Mouse (Mus musculus): ENCODE results near the gene Sik2. TPM values are rescaled to one million over a fixed set of nuclear protein-coding genes. Genes with fewer than 3 reads are reported as not detected.

Gene Sik2
- total and polyA plus RNA-seq, 2 experiments from 2014 or later = 20.5 to 36.7 TPM

GRCm38 (mm10) chr9:50861119-50861839 is 147.6 kb downstream of the Sik2 start:
- Histone ChIP-seq H3K9ac (no peak overlapping the region), H3K9me3 (ENCODE audit: low read length) (no peaks in the 10 kb centered on the region), H3K27ac (ENCODE audit: low read depth, low read length) (0 out of 2 replicates have a peak overlapping the region, but pooled peaks have one; percentile 36), H3K4me2 (ENCODE audit: low read depth) (no peak overlapping the region), H3K4me3 (ENCODE audit: low read depth, low read length) (no peak overlapping the region), H3K4me1 (ENCODE audit: insufficient read depth) (0 out of 2 replicates have a peak, but pooled peaks cover 4% of the 10 kb centered on the region), H3K36me3 (ENCODE audit: insufficient read depth) (peaks cover 35% of the 10 kb centered on the region), H3K27me3 (ENCODE audit: insufficient read depth, low read length) (no peaks in the 10 kb centered on the region)
- TF ChIP-seq CTCF (IDR thresholded peaks at IDR 0.05; ENCODE audit: low read depth) = no peak
- peak; percentile 74 for DNase-seq
- 64% methylated on average over 18 of the region's 18 CpGs for WGBS
- peak; percentile 28; the same call in 1 of the 2 replicates for ATAC-seq

GRCm38 (mm10) chr9:50858681-50859080 is 150.2 kb downstream of the Sik2 start:
- TF ChIP-seq CTCF (IDR thresholded peaks at IDR 0.05; ENCODE audit: low read depth) = no peak
- Histone ChIP-seq H3K27me3 (ENCODE audit: insufficient read depth, low read length) (no peaks in the 10 kb centered on the region), H3K9ac (no peak overlapping the region), H3K27ac (ENCODE audit: low read depth, low read length) (no peak overlapping the region), H3K9me3 (ENCODE audit: low read length) (no peaks in the 10 kb centered on the region), H3K4me3 (ENCODE audit: low read depth, low read length) (no peak overlapping the region), H3K36me3 (ENCODE audit: insufficient read depth) (peaks cover 29% of the 10 kb centered on the region), H3K4me1 (ENCODE audit: insufficient read depth) (0 out of 2 replicates have a peak, but pooled peaks cover 4% of the 10 kb centered on the region), H3K4me2 (ENCODE audit: low read depth) (no peak overlapping the region)
- no peak for ATAC-seq
- DNase-seq = no peak
- WGBS = 85% methylated on average over 6 of the region's 6 CpGs

DNA sequence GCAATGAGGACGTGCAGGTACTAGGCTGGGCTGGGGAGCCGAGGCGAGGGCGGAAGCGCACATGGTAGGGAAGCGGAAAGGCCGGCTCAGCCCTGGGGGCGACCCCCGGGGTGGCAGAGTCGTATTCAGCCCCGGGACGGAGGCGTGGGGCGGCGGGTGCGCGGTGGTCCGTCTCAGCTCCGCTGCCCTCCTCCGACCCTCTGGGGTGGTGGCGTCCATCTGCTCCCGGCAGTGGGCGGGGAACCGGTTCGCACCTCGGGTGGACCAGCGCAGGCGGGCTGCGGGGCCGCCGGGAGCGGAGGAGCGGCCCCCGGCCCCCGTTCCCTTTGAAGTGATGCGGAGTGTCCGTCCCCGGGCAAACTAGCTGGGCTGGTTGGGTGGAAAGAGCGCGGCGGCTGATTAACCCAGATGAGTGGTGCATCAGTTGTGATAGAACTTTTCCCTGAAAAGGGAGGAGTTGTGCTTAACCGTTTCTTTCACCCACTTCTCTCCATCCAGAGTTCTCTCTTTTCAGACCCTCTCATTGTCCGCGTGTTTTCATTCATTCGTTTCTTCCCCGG is 151.7 kb downstream of the Sik2 start:
- Histone ChIP-seq H3K4me1 (ENCODE audit: insufficient read depth) (0 out of 2 replicates have a peak, but pooled peaks cover 4% of the 10 kb centered on the region), H3K27me3 (ENCODE audit: insufficient read depth, low read length) (no peaks in the 10 kb centered on the region), H3K4me2 (ENCODE audit: low read depth) (peak overlapping the region; percentile 77), H3K9me3 (ENCODE audit: low read length) (no peaks in the 10 kb centered on the region), H3K36me3 (ENCODE audit: insufficient read depth) (peaks cover 17% of the 10 kb centered on the region), H3K4me3 (ENCODE audit: low read depth, low read length) (peak overlapping the region; percentile 89), H3K9ac (peak overlapping the region; percentile 66), H3K27ac (ENCODE audit: low read depth, low read length) (peak overlapping the region; percentile 74)
- ATAC-seq = peak; percentile 69
- TF ChIP-seq CTCF (IDR thresholded peaks at IDR 0.05; ENCODE audit: low read depth) = no peak
- no peak for DNase-seq
- 0% methylated on average over 43 of the region's 46 CpGs for WGBS

DNA sequence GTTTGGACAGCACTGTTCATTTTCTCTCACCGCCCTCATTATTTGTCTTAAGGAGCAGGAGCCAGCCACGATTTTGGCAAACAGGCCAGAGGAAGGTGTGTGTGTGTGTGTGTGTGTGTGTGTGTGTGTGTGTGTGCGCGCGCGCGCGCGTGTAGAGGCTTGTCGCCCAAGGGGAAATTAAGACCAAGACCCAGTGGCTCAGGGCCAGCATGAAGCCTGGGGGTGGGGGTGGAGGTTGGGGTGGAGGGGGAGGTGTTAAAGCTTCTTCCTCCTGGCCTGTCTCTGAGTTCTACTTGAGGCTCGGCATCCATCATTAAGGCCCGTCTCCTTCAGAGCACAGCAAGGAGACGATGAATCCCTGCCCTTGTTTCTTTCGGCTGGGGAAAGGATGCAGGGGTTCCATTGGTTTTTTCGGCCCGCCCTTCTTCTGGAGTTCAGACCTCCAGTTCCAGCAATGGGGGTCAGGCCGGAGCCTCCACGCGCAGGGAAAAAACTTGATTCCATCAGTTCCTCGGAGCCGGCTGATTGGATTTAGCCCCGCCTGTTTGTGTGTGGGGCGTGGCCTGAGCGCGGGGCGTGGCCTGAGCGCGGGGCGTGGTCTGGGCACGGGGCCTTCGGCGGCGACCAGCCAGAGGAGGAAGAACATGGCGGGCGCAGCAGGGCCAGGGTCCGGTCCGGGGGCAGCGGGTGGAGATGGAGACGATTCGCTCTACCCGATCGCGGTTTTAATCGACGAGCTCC is 152.4 kb downstream of the Sik2 start:
- peak overlapping the region; percentile 89 for H3K4me3 ChIP-seq (ENCODE audit: low read depth, low read length)
- H3K27me3 ChIP-seq (ENCODE audit: insufficient read depth, low read length) = no peaks in the 10 kb centered on the region
- under 1% methylated on average over 45 of the region's 45 CpGs for WGBS
- ATAC-seq (peak; percentile 78), DNase-seq (peak; percentile 84)
- 0 out of 2 replicates have a peak, but pooled peaks cover 4% of the 10 kb centered on the region for H3K4me1 ChIP-seq (ENCODE audit: insufficient read depth)
- H3K36me3 ChIP-seq (ENCODE audit: insufficient read depth) = peaks cover 10% of the 10 kb centered on the region; the same call in 1 of the 2 replicates
- peak overlapping the region; percentile 66 for H3K9ac ChIP-seq
- H3K9me3 ChIP-seq (ENCODE audit: low read length) = no peaks in the 10 kb centered on the region
- H3K27ac ChIP-seq (ENCODE audit: low read depth, low read length) = peak overlapping the region; percentile 74
- TF ChIP-seq CTCF (IDR thresholded peaks at IDR 0.05; ENCODE audit: low read depth) = no peak
- peak overlapping the region; percentile 77 for H3K4me2 ChIP-seq (ENCODE audit: low read depth)

- Histone ChIP-seq H3K4me3 (ENCODE audit: low read depth, low read length) (0 out of 2 replicates have a peak overlapping the region, but pooled peaks have one; percentile 89), H3K9ac (no peak overlapping the region), H3K27me3 (ENCODE audit: insufficient read depth, low read length) (no peaks in the 10 kb centered on the region), H3K4me1 (ENCODE audit: insufficient read depth) (peaks cover 7% of the 10 kb centered on the region; the same call in 1 of the 2 replicates), H3K36me3 (ENCODE audit: insufficient read depth) (peaks cover 5% of the 10 kb centered on the region; the same call in 1 of the 2 replicates), H3K4me2 (ENCODE audit: low read depth) (peak overlapping the region; percentile 77), H3K9me3 (ENCODE audit: low read length) (no peaks in the 10 kb centered on the region), H3K27ac (ENCODE audit: low read depth, low read length) (no peak overlapping the region)
- ATAC-seq (no peak), DNase-seq (no peak)
- 59% methylated on average over 5 of the region's 5 CpGs for WGBS
- TF ChIP-seq CTCF (IDR thresholded peaks at IDR 0.05; ENCODE audit: low read depth) = no peak
Measured at GRCm38 (mm10) chr9:50855780-50856179, 153.1 kb downstream of the Sik2 start.

GRCm38 (mm10) chr9:50855133-50855766 is 153.6 kb downstream of the Sik2 start:
- H3K27me3 ChIP-seq (ENCODE audit: insufficient read depth, low read length) = no peaks in the 10 kb centered on the region
- WGBS = 88% methylated on average over 5 of the region's 5 CpGs
- H3K9ac ChIP-seq = no peak overlapping the region
- H3K36me3 ChIP-seq (ENCODE audit: insufficient read depth) = peaks cover 5% of the 10 kb centered on the region; the same call in 1 of the 2 replicates
- no peak overlapping the region for H3K27ac ChIP-seq (ENCODE audit: low read depth, low read length)
- no peak overlapping the region for H3K4me2 ChIP-seq (ENCODE audit: low read depth)
- no peak overlapping the region for H3K4me3 ChIP-seq (ENCODE audit: low read depth, low read length)
- no peak for TF ChIP-seq CTCF (IDR thresholded peaks at IDR 0.05; ENCODE audit: low read depth)
- no peaks in the 10 kb centered on the region for H3K9me3 ChIP-seq (ENCODE audit: low read length)
- peaks cover 8% of the 10 kb centered on the region; the same call in 1 of the 2 replicates for H3K4me1 ChIP-seq (ENCODE audit: insufficient read depth)
- DNase-seq (no peak), ATAC-seq (no peak)
